Mouse (Mus musculus) G1E (cell line): Measurements from ENCODE around the gene H2-Aa. TPM values are rescaled to one million over a fixed set of nuclear protein-coding genes. Genes with fewer than 3 reads are reported as not detected.

Experiments used
- ATAC-seq: 2 replicates; pipeline ENCODE4 v1.8.0; 2016; ENCODE audit warnings: mild to moderate bottlenecking; ENCODE audit not compliant: insufficient number of reproducible peaks, poor library complexity, low FRiP score, severe bottlenecking; ENCODE audit errors: extremely low read depth
- DNase-seq: peaks from one replicate; pipeline ENCODE4 v3.0.0; 2012; ENCODE audit warnings: low spot score
- H3K27me3 ChIP-seq: 2 replicates; pipeline ENCODE4 v1.6.1; 2012; ENCODE audit warnings: mild to moderate bottlenecking, low read length, inconsistent platforms; ENCODE audit not compliant: insufficient read depth
- H3K36me3 ChIP-seq: replicated peaks from 2 replicates; pipeline ENCODE3; 2012; ENCODE audit warnings: mild to moderate bottlenecking, inconsistent platforms
- H3K4me1 ChIP-seq: 2 replicates; pipeline ENCODE4 v1.6.1; 2012; ENCODE audit warnings: low read depth, low read length, inconsistent platforms, mixed read lengths; ENCODE audit not compliant: insufficient read depth
- H3K4me3 ChIP-seq: 2 replicates; pipeline ENCODE4 v1.5.1; 2012; ENCODE audit warnings: low read depth, mild to moderate bottlenecking, inconsistent platforms, low read length, moderate library complexity, mixed read lengths
- H3K9me3 ChIP-seq: replicated peaks from 2 replicates; pipeline ENCODE4 v1.6.1; 2012; ENCODE audit warnings: inconsistent platforms
- CTCF ChIP-seq: IDR thresholded peaks from 2 replicates; pipeline ENCODE4 v1.5.1; 2012; ENCODE audit warnings: low read depth, low read length, inconsistent platforms, mixed read lengths
- GATA1 ChIP-seq: IDR thresholded peaks from 2 replicates; pipeline ENCODE4 v1.6.1; 2012; ENCODE audit warnings: borderline replicate concordance, low read length, inconsistent platforms, mixed read lengths
- GATA2 ChIP-seq: IDR thresholded peaks from 2 replicates; pipeline ENCODE4 v1.6.1; 2012; ENCODE audit warnings: low read depth, low read length, inconsistent platforms, borderline replicate concordance
- POLR2AphosphoS5 ChIP-seq: IDR thresholded peaks from 2 replicates; pipeline ENCODE4 v1.6.1; 2012; ENCODE audit warnings: low read depth, low read length, inconsistent platforms; ENCODE audit not compliant: insufficient replicate concordance
- TAL1 ChIP-seq: conservative IDR thresholded peaks from 2 replicates; pipeline ENCODE4 v1.6.1; 2012; ENCODE audit warnings: low read depth, low read length, inconsistent platforms, mixed read lengths
- polyA plus RNA-seq: library from polyadenylated mRNA; stranded (reverse); fragments of >175 nt; gene quantifications from 2 replicates; pipeline ENCODE4 v1.2.3, GENCODE M21; 2012
- total RNA-seq, 2 experiments: library from RNA; stranded (forward) in 1 of 2; stranded (reverse) in 1 of 2; fragments of 200-1000 nt in 1 of 2; fragments of >200 nt in 1 of 2; fragmentation: Nextera tagmentation in 1 of 2; gene quantifications; 2 replicates each; pipeline ENCODE4 v1.2.3; 2014 to 2017

The H2-Aa gene
- total and polyA plus RNA-seq, 3 experiments = not detected

GRCm38 (mm10) chr17:34238706-34239105 is 48.9 kb downstream of the H2-Aa start, which contains the start of gene H2-Ob:
Gene H2-Ob (plus strand): TSS chr17:34238903.
- DNase-seq (no peak), ATAC-seq (no peak)
- no peak within 1 kb of the TSS for H3K4me3 ChIP-seq

DNA sequence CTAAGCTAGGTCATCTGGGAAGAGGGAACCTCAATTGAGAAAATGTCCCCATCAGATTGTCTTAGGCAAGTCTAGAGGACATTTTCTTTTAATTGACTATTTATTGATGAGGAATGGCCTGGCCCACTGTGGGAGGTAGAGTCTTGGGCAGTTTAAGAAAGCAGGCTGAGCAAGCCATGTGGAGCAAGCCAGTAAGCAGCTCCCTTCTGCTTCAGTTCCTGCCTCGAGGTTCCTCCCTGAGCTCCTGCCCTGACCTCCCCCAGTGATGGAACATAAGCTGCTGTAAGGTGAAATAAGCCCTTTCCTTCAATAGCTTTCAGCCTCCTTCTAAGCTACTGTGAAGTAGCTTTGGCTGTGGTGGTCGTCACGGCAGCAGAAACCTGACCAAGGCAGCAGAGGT is 49.9 kb downstream of the H2-Aa start:
- Histone ChIP-seq H3K36me3 (no peaks in the 10 kb centered on the region), H3K4me1 (no peaks in the 10 kb centered on the region), H3K27me3 (no peaks in the 10 kb centered on the region), H3K9me3 (peaks cover 3% of the 10 kb centered on the region), H3K4me3 (no peak overlapping the region)
- ATAC-seq (no peak), DNase-seq (no peak)
- no peak for TF ChIP-seq GATA1
- no peak for TF ChIP-seq CTCF
- no peak for TF ChIP-seq POLR2AphosphoS5
- TF ChIP-seq TAL1 = no peak
- no peak for TF ChIP-seq GATA2

More at GRCm38 (mm10) chr17:34238706-34239105, 48.9 kb downstream of the H2-Aa start, which contains the start of gene H2-Ob:
- no peaks in the 10 kb centered on the region for H3K4me1 ChIP-seq
- H3K27me3 ChIP-seq = peaks cover 2% of the 10 kb centered on the region
- H3K36me3 ChIP-seq = no peaks in the 10 kb centered on the region
- TF ChIP-seq GATA2 = no peak
- no peak for TF ChIP-seq GATA1
- TF ChIP-seq CTCF = no peak
- TF ChIP-seq POLR2AphosphoS5 = no peak
- no peak for TF ChIP-seq TAL1
- peaks cover 3% of the 10 kb centered on the region for H3K9me3 ChIP-seq

DNA sequence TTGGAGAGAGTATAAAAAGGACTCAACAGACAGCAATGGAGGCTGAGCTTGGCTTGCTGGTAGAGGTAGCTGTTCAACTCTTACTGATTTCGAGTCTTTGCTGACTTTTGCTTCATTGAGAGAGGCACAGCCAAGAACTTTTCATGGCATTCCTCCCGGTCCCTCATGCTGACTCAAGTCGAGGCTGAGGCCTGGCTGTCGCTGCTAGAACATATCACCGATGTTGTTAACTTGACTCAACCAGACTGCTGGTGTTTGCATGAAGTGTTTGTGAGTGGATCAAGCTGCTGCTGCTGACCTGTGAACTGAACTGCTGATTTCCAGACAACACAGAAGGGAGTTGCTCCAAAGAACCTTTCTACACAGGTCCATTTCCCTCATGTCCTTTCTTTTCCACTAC is 50.9 kb downstream of the H2-Aa start:
- no peak for ATAC-seq
- Histone ChIP-seq H3K4me3 (no peak overlapping the region), H3K9me3 (peaks cover under 1% of the 10 kb centered on the region; the same call in 1 of the 2 replicates), H3K27me3 (no peaks in the 10 kb centered on the region), H3K4me1 (no peaks in the 10 kb centered on the region), H3K36me3 (no peaks in the 10 kb centered on the region)
- no peak for TF ChIP-seq POLR2AphosphoS5
- no peak for TF ChIP-seq CTCF
- TF ChIP-seq TAL1 = no peak
- no peak for TF ChIP-seq GATA1
- no peak for TF ChIP-seq GATA2
- DNase-seq = no peak

- DNase-seq (peak; percentile 53), ATAC-seq (peak; percentile 34; the same call in 1 of the 2 replicates)
- H3K36me3 ChIP-seq = no peaks in the 10 kb centered on the region
- H3K4me3 ChIP-seq = no peak overlapping the region
- no peaks in the 10 kb centered on the region for H3K9me3 ChIP-seq
- TF ChIP-seq POLR2AphosphoS5 (no peak), CTCF (peak; percentile 69)
- no peaks in the 10 kb centered on the region for H3K4me1 ChIP-seq
- no peaks in the 10 kb centered on the region for H3K27me3 ChIP-seq
Measured at GRCm38 (mm10) chr17:34234926-34235325, 52.7 kb downstream of the H2-Aa start.

Other genes starting within 250 kb of the H2-Aa start
- gene Col11a2, start 248.4 kb downstream of the H2-Aa start, total RNA-seq (2014; fragmentation: Nextera tagmentation) = 0.45 and 0.92 TPM in 2 replicates
- gene Col11a2, start 248.4 kb downstream of the H2-Aa start, total RNA-seq (2017) = 0.58 and 1.6 TPM in 2 replicates
- gene Col11a2, start 248.4 kb downstream of the H2-Aa start, polyA plus RNA-seq = 1.9 and 2.3 TPM in 2 replicates
- not detected in 2 replicates for gene H2-Oa, start 195.5 kb downstream of the H2-Aa start, total RNA-seq (2014; fragmentation: Nextera tagmentation)
- gene H2-Oa, start 195.5 kb downstream of the H2-Aa start, total RNA-seq (2017) = 0.11 TPM in 1 of 2 replicates, not detected in the other
- not detected in 2 replicates for gene H2-Oa, start 195.5 kb downstream of the H2-Aa start, polyA plus RNA-seq
- 11.0 and 16.1 TPM in 2 replicates for gene H2-DMa, start 168.3 kb downstream of the H2-Aa start, total RNA-seq (2014; fragmentation: Nextera tagmentation)
- gene H2-DMa, start 168.3 kb downstream of the H2-Aa start, total RNA-seq (2017) = 2.8 and 3.8 TPM in 2 replicates
- 0.62 and 1.3 TPM in 2 replicates for gene H2-DMa, start 168.3 kb downstream of the H2-Aa start, polyA plus RNA-seq
- gene Brd2, start 165.2 kb downstream of the H2-Aa start, total RNA-seq (2014; fragmentation: Nextera tagmentation) = 336 and 447 TPM in 2 replicates
- gene Brd2, start 165.2 kb downstream of the H2-Aa start, total RNA-seq (2017) = 214 and 244 TPM in 2 replicates
- 198 and 298 TPM in 2 replicates for gene Brd2, start 165.2 kb downstream of the H2-Aa start, polyA plus RNA-seq
- gene H2-DMb2, start 144.5 kb downstream of the H2-Aa start, total RNA-seq (2014; fragmentation: Nextera tagmentation) = not detected in 2 replicates
- not detected in 2 replicates for gene H2-DMb2, start 144.5 kb downstream of the H2-Aa start, total RNA-seq (2017)
- gene H2-DMb2, start 144.5 kb downstream of the H2-Aa start, polyA plus RNA-seq = not detected in 2 replicates
- not detected in 2 replicates for gene H2-DMb1, start 134.8 kb downstream of the H2-Aa start, total RNA-seq (2014; fragmentation: Nextera tagmentation)
- gene H2-DMb1, start 134.8 kb downstream of the H2-Aa start, total RNA-seq (2017) = 0.41 and 0.44 TPM in 2 replicates
- 0.06 and 0.10 TPM in 2 replicates for gene H2-DMb1, start 134.8 kb downstream of the H2-Aa start, polyA plus RNA-seq
- gene Tap1, start 100.3 kb downstream of the H2-Aa start, total RNA-seq (2014; fragmentation: Nextera tagmentation) = 6.5 and 6.8 TPM in 2 replicates
- gene Tap1, start 100.3 kb downstream of the H2-Aa start, total RNA-seq (2017) = 7.2 and 11.0 TPM in 2 replicates
- gene Tap1, start 100.3 kb downstream of the H2-Aa start, polyA plus RNA-seq = 7.4 and 7.6 TPM in 2 replicates
- not detected in 2 replicates for gene Psmb9, start 100.1 kb downstream of the H2-Aa start, total RNA-seq (2014; fragmentation: Nextera tagmentation)
- gene Psmb9, start 100.1 kb downstream of the H2-Aa start, total RNA-seq (2017) = 3.7 and 4.8 TPM in 2 replicates
- gene Psmb9, start 100.1 kb downstream of the H2-Aa start, polyA plus RNA-seq = 1.5 and 1.9 TPM in 2 replicates
- gene Psmb8, start 90.1 kb downstream of the H2-Aa start, total RNA-seq (2014; fragmentation: Nextera tagmentation) = not detected in 2 replicates
- gene Psmb8, start 90.1 kb downstream of the H2-Aa start, total RNA-seq (2017) = 0.06 and 0.11 TPM in 2 replicates
- gene Psmb8, start 90.1 kb downstream of the H2-Aa start, polyA plus RNA-seq = 0.15 and 0.25 TPM in 2 replicates
- 7.8 and 8.7 TPM in 2 replicates for gene Tap2, start 84.3 kb downstream of the H2-Aa start, total RNA-seq (2014; fragmentation: Nextera tagmentation)
- gene Tap2, start 84.3 kb downstream of the H2-Aa start, total RNA-seq (2017) = 12.0 and 13.4 TPM in 2 replicates
- 56.4 and 58.9 TPM in 2 replicates for gene Tap2, start 84.3 kb downstream of the H2-Aa start, polyA plus RNA-seq
- gene H2-Ob, start 48.9 kb downstream of the H2-Aa start, total RNA-seq (2014; fragmentation: Nextera tagmentation) = not detected in 2 replicates
- 0.11 TPM in 1 of 2 replicates, not detected in the other for gene H2-Ob, start 48.9 kb downstream of the H2-Aa start, total RNA-seq (2017)
- gene H2-Ob, start 48.9 kb downstream of the H2-Aa start, polyA plus RNA-seq = not detected in 2 replicates
- not detected in 2 replicates for gene H2-Ab1, start 30.1 kb downstream of the H2-Aa start, total RNA-seq (2014; fragmentation: Nextera tagmentation)
- 0.27 and 0.29 TPM in 2 replicates for gene H2-Ab1, start 30.1 kb downstream of the H2-Aa start, total RNA-seq (2017)
- gene H2-Ab1, start 30.1 kb downstream of the H2-Aa start, polyA plus RNA-seq = 0.07 and 0.11 TPM in 2 replicates
- not detected in 2 replicates for gene H2-Eb1, start 18.0 kb upstream of the H2-Aa start, total RNA-seq (2014; fragmentation: Nextera tagmentation)
- 0.12 TPM in 1 of 2 replicates, not detected in the other for gene H2-Eb1, start 18.0 kb upstream of the H2-Aa start, total RNA-seq (2017)
- gene H2-Eb1, start 18.0 kb upstream of the H2-Aa start, polyA plus RNA-seq = not detected in 2 replicates
- not detected in 2 replicates for gene H2-Eb2, start 37.8 kb upstream of the H2-Aa start, total RNA-seq (2014; fragmentation: Nextera tagmentation)
- 0.05 and 0.06 TPM in 2 replicates for gene H2-Eb2, start 37.8 kb upstream of the H2-Aa start, total RNA-seq (2017)
- not detected in 2 replicates for gene H2-Eb2, start 37.8 kb upstream of the H2-Aa start, polyA plus RNA-seq
- gene Btnl2, start 67.0 kb upstream of the H2-Aa start, total RNA-seq (2014; fragmentation: Nextera tagmentation) = not detected in 2 replicates
- 0.05 TPM in 1 of 2 replicates, not detected in the other for gene Btnl2, start 67.0 kb upstream of the H2-Aa start, total RNA-seq (2017)
- gene Btnl2, start 67.0 kb upstream of the H2-Aa start, polyA plus RNA-seq = not detected in 2 replicates
- gene Btnl1, start 89.3 kb upstream of the H2-Aa start, total RNA-seq (2014; fragmentation: Nextera tagmentation) = not detected in 2 replicates
- 0.22 TPM in 1 of 2 replicates, not detected in the other for gene Btnl1, start 89.3 kb upstream of the H2-Aa start, total RNA-seq (2017)
- not detected in 2 replicates for gene Btnl1, start 89.3 kb upstream of the H2-Aa start, polyA plus RNA-seq
- not detected in 2 replicates for gene BC051142, start 111.0 kb upstream of the H2-Aa start, total RNA-seq (2014; fragmentation: Nextera tagmentation)
- gene BC051142, start 111.0 kb upstream of the H2-Aa start, total RNA-seq (2017) = 0.05 and 0.17 TPM in 2 replicates
- not detected in 2 replicates for gene BC051142, start 111.0 kb upstream of the H2-Aa start, polyA plus RNA-seq
- gene Btnl4, start 189.5 kb upstream of the H2-Aa start, total RNA-seq (2014; fragmentation: Nextera tagmentation) = not detected in 2 replicates
- 0.22 TPM in 1 of 2 replicates, not detected in the other for gene Btnl4, start 189.5 kb upstream of the H2-Aa start, total RNA-seq (2017)
- gene Btnl4, start 189.5 kb upstream of the H2-Aa start, polyA plus RNA-seq = not detected in 2 replicates
- not detected in 2 replicates for gene Btnl6, start 229.5 kb upstream of the H2-Aa start, total RNA-seq (2014; fragmentation: Nextera tagmentation)
- 0.11 TPM in 1 of 2 replicates, not detected in the other for gene Btnl6, start 229.5 kb upstream of the H2-Aa start, total RNA-seq (2017)
- gene Btnl6, start 229.5 kb upstream of the H2-Aa start, polyA plus RNA-seq = not detected in 2 replicates